Mouse (Mus musculus): ENCODE data around the gene Porcn.

GRCm38 (mm10) chrX:8222296-8222677 is 16.0 kb upstream of the Porcn start:
- no peak for TF ChIP-seq CTCF (conservative IDR thresholded peaks at IDR 0.05; ENCODE audit: low read length)
- no peak for TF ChIP-seq NANOG (IDR thresholded peaks at IDR 0.05; ENCODE audit: borderline replicate concordance, low read length)
- no peak for TF ChIP-seq POU5F1 (IDR thresholded peaks at IDR 0.05; ENCODE audit: borderline replicate concordance, low read length)

All from E14TG2a.4 (cell line).